Mouse (Mus musculus): ENCODE data around the gene Fbxw8. TPM values are rescaled to one million over a fixed set of nuclear protein-coding genes. Genes with fewer than 3 reads are reported as not detected.

Gene Fbxw8
- polyA plus RNA-seq, 1 experiment from 2014 or later = 26.0 TPM

DNA sequence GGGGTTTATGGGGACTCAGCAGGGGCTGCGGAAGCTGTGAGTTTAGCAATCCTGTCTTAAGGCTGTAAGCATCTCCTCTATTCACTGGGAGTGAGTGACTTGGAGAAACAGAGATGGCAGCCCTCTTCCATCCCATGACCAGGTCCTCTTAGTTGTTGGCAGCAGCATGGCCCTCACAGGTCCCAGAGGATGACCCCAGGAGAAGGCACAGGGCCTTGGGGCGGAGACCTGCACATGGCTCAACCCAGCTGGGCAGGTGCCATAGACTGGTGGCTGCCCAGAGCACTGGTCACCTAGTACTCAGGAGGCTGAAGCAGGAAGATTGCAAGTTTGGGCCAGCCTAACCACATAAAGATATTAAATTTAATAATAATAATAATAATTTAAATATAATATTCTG lies 139.6 kb downstream of the Fbxw8 start:
- no peaks in the 10 kb centered on the region for H3K27me3 ChIP-seq (ENCODE audit: control insufficient read depth, insufficient read depth, low read depth, low read length)
- H3K27ac ChIP-seq (ENCODE audit: low read length) = no peak overlapping the region
- no peak for ATAC-seq (ENCODE audit: low read depth)
- H3K9me3 ChIP-seq (ENCODE audit: control insufficient read depth, low read length) = no peaks in the 10 kb centered on the region
- no peak overlapping the region for H3K9ac ChIP-seq (ENCODE audit: low read length)
- WGBS = 79% methylated on average over 2 of the region's 2 CpGs
- H3K36me3 ChIP-seq (ENCODE audit: control insufficient read depth, insufficient read depth, low read length) = no peaks in the 10 kb centered on the region
- no peak overlapping the region for H3K4me2 ChIP-seq (ENCODE audit: low read depth, low read length)
- H3K4me1 ChIP-seq (replicated peaks; ENCODE audit: control insufficient read depth, insufficient read depth, low read length) = no peaks in the 10 kb centered on the region; the same call in 1 of the 2 replicates
- no peak overlapping the region for H3K4me3 ChIP-seq (ENCODE audit: low read length)

DNA sequence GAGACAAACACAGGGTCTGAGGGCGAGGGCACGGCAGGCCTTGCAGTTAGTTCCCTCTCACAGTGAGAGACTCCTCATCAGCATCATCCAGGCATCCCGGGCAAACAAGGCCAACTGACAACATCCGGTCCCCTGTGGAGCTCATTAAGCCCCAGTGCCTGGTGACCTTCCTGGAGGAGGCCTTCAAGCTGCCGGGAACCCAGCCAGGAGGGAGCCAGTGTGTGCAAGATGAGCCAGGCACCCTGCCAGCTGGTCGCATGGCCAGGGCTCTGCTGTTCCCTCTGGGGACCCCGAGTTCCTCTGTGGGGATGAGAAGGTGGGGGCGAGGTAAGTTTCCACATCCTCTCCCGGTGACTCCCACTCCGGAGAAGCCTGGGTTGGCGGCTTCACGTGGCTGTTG lies 140.2 kb downstream of the Fbxw8 start:
- no peak overlapping the region for H3K4me3 ChIP-seq (ENCODE audit: low read length)
- 16% methylated on average over 12 of the region's 12 CpGs for WGBS

More for the DNA sequence above, 140.2 kb downstream of the Fbxw8 start:
- H3K27ac ChIP-seq (ENCODE audit: low read length) = no peak overlapping the region
- H3K4me2 ChIP-seq (ENCODE audit: low read depth, low read length) = no peak overlapping the region
- no peaks in the 10 kb centered on the region for H3K27me3 ChIP-seq (ENCODE audit: control insufficient read depth, insufficient read depth, low read depth, low read length)
- H3K9ac ChIP-seq (ENCODE audit: low read length) = no peak overlapping the region
- H3K4me1 ChIP-seq (replicated peaks; ENCODE audit: control insufficient read depth, insufficient read depth, low read length) = no peaks in the 10 kb centered on the region; the same call in 1 of the 2 replicates
- no peaks in the 10 kb centered on the region for H3K9me3 ChIP-seq (ENCODE audit: control insufficient read depth, low read length)
- ATAC-seq (ENCODE audit: low read depth) = peak; percentile 31; the same call in 1 of the 2 replicates
- no peaks in the 10 kb centered on the region for H3K36me3 ChIP-seq (ENCODE audit: control insufficient read depth, insufficient read depth, low read length)

Other genes with a start within 250 kb of the Fbxw8 start
- 46.5 and 48.2 TPM in 2 replicates for gene Fbxo21, start 178.7 kb downstream of the Fbxw8 start, polyA plus RNA-seq (2015; fragmentation: Nextera tagmentation; extraction: Ambion mirVana)
- 8.6 and 9.9 TPM in 2 replicates for gene Tesc, start 127.7 kb downstream of the Fbxw8 start, polyA plus RNA-seq (2015; fragmentation: Nextera tagmentation; extraction: Ambion mirVana)
- gene Hrk, start 9.2 kb upstream of the Fbxw8 start, polyA plus RNA-seq (2015; fragmentation: Nextera tagmentation; extraction: Ambion mirVana) = 0.08 and 0.10 TPM in 2 replicates
- gene Rnft2, start 89.7 kb upstream of the Fbxw8 start, polyA plus RNA-seq (2015; fragmentation: Nextera tagmentation; extraction: Ambion mirVana) = 1.8 and 2.1 TPM in 2 replicates
- gene 2410131K14Rik, start 89.8 kb upstream of the Fbxw8 start, polyA plus RNA-seq (2015; fragmentation: Nextera tagmentation; extraction: Ambion mirVana) = 6.9 and 7.2 TPM in 2 replicates